Comparison of ENCODE assay signal across 9 mouse cellular contexts in the genomic region with DNA sequence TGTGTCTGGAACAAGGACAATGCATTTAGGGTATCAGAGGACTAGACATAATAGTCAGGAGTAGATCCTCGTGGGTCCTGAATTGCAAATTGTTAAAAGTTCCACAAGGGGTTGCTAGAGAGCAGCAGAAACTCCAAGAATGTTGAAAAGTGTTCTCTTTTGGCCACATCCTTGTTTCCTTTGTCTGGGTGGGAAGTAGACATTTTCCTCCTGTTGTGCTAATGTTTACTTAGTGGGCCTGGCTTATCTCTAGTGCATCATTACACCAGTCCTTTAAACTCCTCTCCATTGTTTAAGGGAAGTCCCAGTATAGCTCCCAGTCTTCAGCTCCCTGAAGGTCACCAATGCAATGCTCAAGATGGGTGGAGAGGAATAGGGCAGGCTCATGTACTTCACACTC. TPM values are rescaled to one million over a fixed set of nuclear protein-coding genes. Genes with fewer than 3 reads are reported as not detected.
DNase-seq lines count a peak whose midpoint lies in the region; ATAC-seq and TF ChIP-seq lines count a peak whose summit lies in the region.
"Had no signal": no experiment of that assay in that cellular context is flagged by ENCODE, and none has a peak within 500 bp of the region (broad histone marks: within the 10 kb centered on the region; RNA-seq: fewer than 3 reads in every experiment).

No protein-coding gene starts in this region.

- H3K4me3 ChIP-seq in heart, adult 2 months, result no peak overlapping the region
- no peak overlapping the region for H3K4me3 ChIP-seq in intestine, embryonic 16.5 days (ENCODE audit: low read length)
- no peak overlapping the region for H3K4me3 ChIP-seq in midbrain, embryonic 15.5 days

- no peaks in the 10 kb centered on the region for H3K9me3 ChIP-seq in intestine, embryonic 16.5 days (ENCODE audit: control insufficient read depth, low read length)
- no peaks in the 10 kb centered on the region for H3K9me3 ChIP-seq in midbrain, embryonic 15.5 days

- no peak overlapping the region for H3K4me2 ChIP-seq in intestine, embryonic 16.5 days (ENCODE audit: low read depth, low read length)
- H3K4me2 ChIP-seq in midbrain, embryonic 15.5 days, result no peak overlapping the region

- TF ChIP-seq POLR2A in heart, adult 2 months (IDR thresholded peaks at IDR 0.05; ENCODE audit: insufficient read depth, low read depth, low read length), result no peak

- no peaks in the 10 kb centered on the region for H3K36me3 ChIP-seq in heart, adult 2 months (ENCODE audit: control insufficient read depth, insufficient read depth, low read length)
- H3K36me3 ChIP-seq in intestine, embryonic 16.5 days (ENCODE audit: control insufficient read depth, insufficient read depth, low read length), result no peaks in the 10 kb centered on the region
- no peaks in the 10 kb centered on the region for H3K36me3 ChIP-seq in midbrain, embryonic 15.5 days (replicated peaks)

- no peak for TF ChIP-seq EP300 in heart, adult 2 months (IDR thresholded peaks at IDR 0.05; ENCODE audit: insufficient read depth, low read depth, low read length)

- H3K27ac ChIP-seq in heart, adult 2 months, result no peak overlapping the region
- no peak overlapping the region for H3K27ac ChIP-seq in intestine, embryonic 16.5 days (ENCODE audit: low read length)
- H3K27ac ChIP-seq in midbrain, embryonic 15.5 days, result no peak overlapping the region

- peak; percentile 46; the same call in 1 of the 2 replicates for ATAC-seq in intestine, embryonic 16.5 days
- no peak for ATAC-seq in cerebellum, adult (ENCODE audit: insufficient number of reproducible peaks, low FRiP score, low TSS enrichment)
- no peak for ATAC-seq in midbrain, embryonic 15.5 days (replicated peaks)

- H3K27me3 ChIP-seq in heart, adult 2 months (ENCODE audit: control insufficient read depth, insufficient read depth, low read length), result no peaks in the 10 kb centered on the region
- no peaks in the 10 kb centered on the region for H3K27me3 ChIP-seq in intestine, embryonic 16.5 days (replicated peaks; ENCODE audit: control insufficient read depth, insufficient read depth, low read length)
- no peaks in the 10 kb centered on the region for H3K27me3 ChIP-seq in midbrain, embryonic 15.5 days (replicated peaks)

- H3K9ac ChIP-seq in heart, adult 2 months (ENCODE audit: low read depth, low read length), result no peak overlapping the region
- H3K9ac ChIP-seq in intestine, embryonic 16.5 days (ENCODE audit: low read depth, low read length), result no peak overlapping the region
- no peak overlapping the region for H3K9ac ChIP-seq in midbrain, embryonic 15.5 days

- intact Hi-C loops in heart, adult 2 months (cut with DNase I), result loop anchor here (1.0 kb wide), 2 partner anchors 137 to 643 kb away; no protein-coding TSS in a partner anchor
- intact Hi-C loops in heart, postnatal 25 days (cut with DNase I), result loop anchor here (5.0 kb wide), 2 partner anchors 137 to 557 kb away; no protein-coding TSS in a partner anchor

- peak; percentile 77 for TF ChIP-seq CTCF in heart, adult 2 months (IDR thresholded peaks at IDR 0.05)

- DNase-seq in heart, adult 2 months, result no peak
- no peak for DNase-seq in heart, postnatal 25 days (ENCODE audit: low spot score)
- DNase-seq in 3T3-L1 (ENCODE audit: low read depth, low spot score) (peak; percentile 77), ZHBTc4 (ENCODE audit: low read depth, low spot score) (peak; percentile 89)
- no peak for DNase-seq in layer of hippocampus, adult 8-10 months (ENCODE audit: low spot score in 2 of 2)
- DNase-seq: thymus, postnatal 36 days had no signal

- H3K79me2 ChIP-seq in heart, adult 2 months (replicated peaks; ENCODE audit: control insufficient read depth, insufficient read depth, low read length), result no peaks in the 10 kb centered on the region

- 0% methylated on average over 1 of the region's 1 CpGs for WGBS in heart, adult 2 months
- WGBS in intestine, embryonic 16.5 days, result 10% methylated on average over 1 of the region's 1 CpGs
- 15% methylated on average over 1 of the region's 1 CpGs for WGBS in midbrain, embryonic 15.5 days

- peaks cover 1% of the 10 kb centered on the region for H3K4me1 ChIP-seq in heart, adult 2 months (ENCODE audit: control insufficient read depth, insufficient read depth, low read length)
- no peaks in the 10 kb centered on the region for H3K4me1 ChIP-seq in intestine, embryonic 16.5 days (ENCODE audit: control insufficient read depth, insufficient read depth, low read length)
- no peaks in the 10 kb centered on the region; the same call in 1 of the 2 replicates for H3K4me1 ChIP-seq in midbrain, embryonic 15.5 days

RNA-seq across cellular contexts. Expression of gene Pdgfra, which starts 57.9 kb away (rescaled TPM):
- total RNA-seq in heart, adult 2 months (2021), result 10 to 100 TPM; 27.8 to 29.3 TPM
- 11.8 and 23.3 TPM in 2 replicates for polyA plus RNA-seq in heart, adult 2 months (2012; rRNA removed)
- 10 to 100 TPM; 31.8 to 32.3 TPM for total RNA-seq in heart, postnatal 25 days (2021)
- 27.7 and 29.4 TPM in 2 replicates for polyA plus RNA-seq in intestine, embryonic 16.5 days (2015; fragmentation: Nextera tagmentation; extraction: Ambion mirVana)
- polyA plus RNA-seq in midbrain, embryonic 15.5 days (2015; fragmentation: Nextera tagmentation; extraction: Ambion mirVana), result 11.1 and 11.3 TPM in 2 replicates
- total RNA-seq in layer of hippocampus, adult 8-10 months (2022), result 10 to 100 TPM; 35.8 to 45.2 (median 38.4) TPM

Comparison
In these comparisons a context has a peak if more than half of its experiments do, and no peak if none do; other contexts are left out.
1. DNase-seq: peak in 3T3-L1 (single experiment) and ZHBTc4 (single experiment); none in heart, adult 2 months (0 of 2), heart, postnatal 25 days (single experiment) and layer of hippocampus, adult 8-10 months (0 of 2).